Mouse (Mus musculus) ovary, postnatal 14 days (tissue): Measurements from ENCODE around the gene F5.
"Not testable (repeated sequence)": the region's sequence is repeated elsewhere in the genome, so short reads cannot be mapped to it uniquely, and the experiment has no call there.

Experiments
- DNase-seq: peaks from one replicate; pipeline ENCODE4 v3.0.0; 2022; ENCODE audit warnings: low spot score

F5 gene

DNA sequence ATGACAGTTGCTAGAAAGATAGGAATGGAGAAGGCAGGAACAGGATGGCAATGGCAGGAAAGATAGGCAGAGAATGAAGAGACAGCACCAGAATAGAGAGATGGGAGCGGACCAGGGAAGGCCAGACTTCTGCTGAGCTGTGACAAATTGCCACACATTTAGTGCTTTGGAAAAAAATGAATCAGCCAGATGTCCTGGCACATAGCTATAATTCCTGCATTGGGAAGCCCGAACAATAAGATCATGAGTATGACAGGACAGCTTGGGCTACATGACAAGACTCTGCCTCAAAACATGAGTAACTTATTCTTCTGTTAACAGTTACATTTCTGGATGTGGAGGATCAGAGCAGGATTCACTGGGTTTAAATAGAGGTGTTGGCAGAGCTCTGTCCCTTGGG lies 8.1 kb downstream of the F5 start:
- no peak for DNase-seq

DNA sequence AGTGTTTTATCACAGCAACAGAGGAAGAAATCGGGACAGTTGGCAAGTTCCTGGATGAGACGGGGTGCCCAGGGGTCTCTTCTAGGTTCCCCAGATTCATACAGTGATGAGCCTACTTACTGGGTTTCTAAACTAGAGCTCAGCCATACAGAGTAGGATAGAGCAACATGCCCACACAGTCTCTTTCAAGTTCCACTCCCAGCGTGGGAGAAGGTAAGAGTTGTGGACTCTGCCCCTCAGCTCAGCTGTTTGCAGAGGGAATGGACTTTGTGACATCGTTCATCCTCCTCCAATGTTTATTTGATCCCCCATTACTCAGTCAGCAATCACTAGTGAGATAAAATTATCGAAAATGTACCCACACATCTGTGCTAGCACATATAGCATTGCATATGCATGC lies 11.1 kb downstream of the F5 start:
- DNase-seq, result no peak

DNA sequence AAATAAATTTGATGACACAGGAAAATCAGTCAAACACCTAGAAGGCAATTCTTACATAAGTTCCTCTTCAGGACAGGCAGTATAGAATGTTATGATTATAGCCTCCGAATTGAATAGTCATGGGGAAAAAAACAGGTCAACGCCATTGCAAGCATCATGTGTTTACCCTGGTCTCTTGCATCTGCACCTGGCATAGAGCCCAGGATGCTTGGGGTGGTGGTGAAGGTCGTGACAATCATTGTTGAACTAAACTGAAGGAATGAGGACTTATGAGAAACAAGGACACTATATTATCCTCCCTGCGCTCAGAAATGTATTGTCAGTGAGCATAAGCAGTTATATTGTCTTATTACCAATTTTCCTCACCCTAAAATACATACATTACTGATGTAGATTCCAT lies 17.2 kb downstream of the F5 start:
- no peak for DNase-seq

DNA sequence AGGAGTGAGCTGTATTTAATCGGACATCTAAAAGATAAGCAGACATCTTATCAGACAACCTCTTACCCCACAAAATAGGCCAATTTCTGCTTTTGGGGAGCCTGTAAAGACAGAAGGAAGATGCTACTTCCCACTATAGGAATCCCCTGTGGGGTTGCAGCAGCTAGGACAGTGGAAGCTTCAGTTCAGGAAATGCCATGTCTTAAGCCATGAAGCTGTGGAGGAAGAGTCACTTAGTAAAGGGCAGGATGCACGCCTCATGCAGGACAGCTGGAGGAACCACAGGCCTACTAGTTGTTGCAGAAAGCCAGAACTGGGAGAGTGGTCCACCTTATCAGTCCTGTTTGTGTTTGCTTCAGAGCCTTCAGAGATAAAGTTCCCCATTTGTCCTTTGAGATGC lies 18.8 kb downstream of the F5 start:
- DNase-seq, result no peak

DNA sequence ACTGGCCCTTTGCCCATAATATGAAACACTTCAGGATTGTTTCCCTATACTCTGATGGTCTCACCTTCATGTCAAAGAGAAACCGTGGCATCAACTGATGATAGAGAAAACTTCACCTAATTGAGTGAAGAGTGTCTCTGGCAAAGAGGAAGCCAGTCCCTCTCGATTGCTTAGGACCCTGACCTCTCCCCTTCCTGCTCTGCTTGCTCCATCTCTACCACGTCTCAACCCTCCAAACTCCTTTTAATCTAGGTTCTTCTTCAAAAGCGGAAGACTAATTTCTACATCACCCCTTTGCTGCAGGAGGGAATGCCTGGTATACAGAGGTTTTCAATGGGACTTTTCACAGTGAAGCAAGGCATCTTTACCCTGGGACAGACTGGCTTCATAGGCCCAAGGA lies 21.5 kb downstream of the F5 start:
- no peak for DNase-seq

DNA sequence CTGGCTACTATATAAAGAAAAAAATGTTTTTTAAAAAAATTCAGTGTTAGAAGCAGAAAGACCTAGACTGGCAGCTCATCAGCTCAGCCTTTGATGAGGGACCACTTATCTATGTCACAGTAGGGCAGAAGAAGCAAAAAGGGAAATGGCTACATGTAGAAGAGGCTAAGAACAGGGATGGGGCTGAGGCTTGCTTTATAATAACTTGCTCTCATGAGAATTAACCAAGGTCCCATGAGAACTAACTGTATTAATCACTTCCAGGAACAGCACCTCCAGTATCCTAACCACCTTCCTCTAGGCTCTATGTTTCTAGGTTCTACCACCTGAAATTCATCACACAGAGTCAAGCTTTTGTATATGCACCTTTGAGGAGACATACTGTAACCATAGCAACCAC lies 25.2 kb downstream of the F5 start:
- no peak for DNase-seq

DNA sequence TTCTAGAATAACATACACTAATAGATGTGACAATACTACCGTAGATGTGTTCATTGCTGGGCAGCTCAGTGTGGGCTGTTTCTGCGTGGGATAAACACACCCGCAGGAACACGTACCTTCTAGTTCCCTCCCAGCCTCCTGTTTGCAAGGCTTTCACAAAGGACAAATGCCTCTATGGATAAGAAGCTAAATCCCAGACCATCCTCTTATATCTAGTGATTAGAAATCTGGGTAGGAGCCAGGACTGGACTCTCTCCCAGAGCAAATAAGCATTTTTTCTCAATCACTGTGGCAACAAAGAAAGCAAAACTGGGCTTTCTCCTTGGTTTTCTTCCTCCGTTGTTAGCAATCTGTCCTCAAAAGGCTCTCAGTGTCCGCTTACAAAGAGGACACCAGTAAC lies 26.8 kb downstream of the F5 start:
- no peak for DNase-seq

DNA sequence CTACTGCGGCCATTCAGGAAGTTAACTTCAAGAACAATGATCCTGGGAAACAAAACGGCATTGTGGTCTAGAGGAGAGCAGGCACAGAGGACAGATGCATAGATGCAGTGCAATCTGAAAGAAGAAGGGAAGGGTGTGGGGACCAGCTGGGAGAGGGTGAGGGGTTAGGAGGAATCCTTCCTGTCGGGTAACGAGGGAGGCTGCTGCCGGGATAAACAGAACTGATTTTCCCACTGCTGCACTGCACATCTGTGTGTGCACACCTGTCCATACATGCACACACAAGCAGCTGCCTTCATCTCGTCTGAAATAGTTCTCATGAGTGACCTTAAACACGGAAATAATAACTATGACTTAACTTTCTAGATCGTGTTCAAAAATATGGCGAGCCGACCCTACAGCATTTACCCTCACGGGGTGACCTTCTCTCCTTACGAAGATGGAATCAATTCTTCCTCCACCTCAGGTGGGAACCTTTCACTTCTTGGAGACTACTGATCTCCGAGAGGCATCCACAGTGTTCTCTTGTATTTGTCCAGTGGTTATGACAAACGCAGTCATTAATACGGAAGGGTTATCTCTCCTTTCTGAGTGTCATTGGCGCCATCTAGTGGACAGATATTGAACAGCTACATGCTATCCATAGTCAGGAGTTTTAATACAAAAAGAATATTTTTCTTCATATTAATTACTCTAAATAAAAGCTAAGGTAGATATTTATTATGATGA lies 32.7 kb downstream of the F5 start:
- DNase-seq, result peak; percentile 76

DNA sequence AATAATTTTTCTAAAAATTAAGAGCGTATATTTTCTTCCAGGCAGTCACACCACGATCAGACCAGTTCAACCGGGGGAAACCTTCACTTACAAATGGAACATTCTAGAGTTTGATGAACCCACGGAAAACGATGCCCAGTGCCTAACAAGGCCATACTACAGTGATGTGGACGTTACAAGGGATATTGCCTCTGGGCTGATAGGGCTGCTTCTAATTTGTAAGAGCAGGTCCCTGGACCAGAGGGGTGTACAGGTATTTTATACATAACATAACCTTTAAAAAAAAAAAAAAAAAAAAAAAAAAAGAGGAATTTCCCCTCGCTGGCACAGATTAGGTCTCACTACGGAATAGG lies 33.2 kb downstream of the F5 start:
- DNase-seq, result no peak

DNA sequence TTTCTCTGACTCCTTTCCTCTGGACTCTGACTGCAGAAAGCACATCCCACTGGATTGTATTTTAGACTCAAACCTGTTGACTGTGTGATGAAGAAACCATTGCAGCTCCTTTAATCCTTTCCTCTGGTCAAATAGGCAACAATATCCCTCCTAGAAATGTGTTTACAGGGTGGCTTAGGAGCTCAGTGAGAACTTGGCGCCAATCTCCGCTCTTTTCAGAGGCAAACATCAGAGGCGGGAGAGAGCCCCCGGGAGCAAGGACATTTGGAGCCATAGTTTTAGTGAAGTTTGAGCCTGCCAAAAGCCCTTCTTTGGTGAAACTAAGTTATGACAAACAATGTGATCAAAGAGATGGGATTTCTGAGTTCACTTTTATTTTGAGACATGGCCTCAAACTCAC lies 33.7 kb downstream of the F5 start:
- DNase-seq, result no peak

DNA sequence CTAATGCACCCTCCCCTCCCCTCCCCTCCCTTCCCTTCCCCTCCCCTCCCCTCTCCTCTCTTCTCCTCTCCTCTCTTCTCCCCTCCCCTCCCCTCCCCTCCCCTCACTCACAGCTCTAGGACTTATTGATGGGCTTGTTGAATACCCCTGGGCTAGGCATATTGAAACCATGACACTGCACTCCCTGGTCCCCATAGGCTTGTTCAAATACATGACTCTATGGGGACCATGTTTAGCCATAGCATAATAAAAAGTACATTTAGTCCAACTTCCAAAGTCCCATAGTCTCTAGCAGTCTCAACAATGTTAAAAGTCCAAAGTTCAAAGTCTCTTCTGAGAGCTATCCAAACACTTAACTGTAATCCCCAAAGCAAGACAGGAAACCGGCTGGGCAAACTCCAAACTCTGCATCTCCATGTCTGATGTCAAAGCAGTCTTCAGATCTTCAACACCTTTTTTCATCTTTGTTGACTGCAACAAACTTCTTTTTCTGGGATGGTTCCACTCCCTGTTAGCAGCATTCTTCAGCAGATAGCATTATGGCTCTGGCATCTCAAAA lies 35.4 kb downstream of the F5 start:
- DNase-seq, result no peak

DNA sequence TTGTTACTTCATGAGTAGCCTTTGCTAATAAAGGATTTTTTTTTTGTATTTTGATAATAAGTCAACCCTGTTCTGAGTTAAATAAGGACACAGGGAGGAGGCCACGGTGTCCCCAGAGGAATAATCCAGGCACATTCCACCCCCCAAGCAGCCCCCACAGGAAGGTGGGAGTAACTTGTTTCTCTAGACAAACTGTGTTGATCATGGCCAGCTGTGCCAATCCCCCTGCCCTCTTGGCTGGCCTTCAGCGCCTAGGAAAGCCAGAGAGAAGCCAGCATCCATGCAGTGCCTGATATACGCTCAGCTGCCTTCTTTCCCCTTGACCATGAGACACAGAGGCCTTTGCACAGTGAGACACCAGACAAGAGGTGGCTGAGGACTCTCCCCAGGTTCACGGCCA lies 47.9 kb downstream of the F5 start:
- no peak for DNase-seq

DNA sequence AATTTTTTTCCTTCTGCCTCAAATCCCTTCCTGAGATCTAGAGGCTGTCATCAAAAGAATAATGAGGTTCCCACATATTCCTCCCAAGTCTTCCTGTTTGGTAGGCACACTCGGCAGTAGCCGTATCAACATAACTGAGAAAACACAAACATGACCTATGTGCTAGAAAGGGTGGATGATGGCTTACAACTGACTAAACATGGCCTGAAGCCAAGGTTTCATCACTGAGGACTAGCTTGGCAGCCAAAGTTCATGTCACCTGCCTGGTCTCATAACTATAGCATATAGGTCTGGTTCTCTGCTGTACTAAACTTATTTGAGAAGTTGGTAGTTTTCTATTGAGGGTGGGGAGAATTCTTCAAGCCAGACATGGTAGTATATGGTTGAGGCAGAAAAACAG lies 56.8 kb downstream of the F5 start:
- DNase-seq, result no peak

DNA sequence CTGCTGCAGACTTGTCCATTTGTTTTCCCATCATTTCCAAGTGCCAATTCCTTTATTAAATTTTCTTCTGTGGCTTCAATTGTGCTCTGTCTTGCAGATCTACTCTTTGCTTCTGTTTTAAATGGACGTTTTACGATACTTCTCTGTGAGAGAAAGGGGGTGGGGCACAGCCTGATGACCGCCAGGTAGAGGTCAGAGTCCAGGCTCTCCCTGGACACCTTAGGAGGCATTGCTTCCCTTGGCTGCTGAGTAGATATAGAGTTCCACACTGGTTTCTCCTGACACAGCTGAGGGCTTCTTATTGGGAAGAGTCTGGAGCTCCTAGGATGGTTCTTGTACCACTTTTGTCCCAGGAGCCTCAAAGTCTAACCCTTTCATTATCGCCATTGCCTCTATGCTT lies 59.3 kb downstream of the F5 start:
- no peak for DNase-seq

DNA sequence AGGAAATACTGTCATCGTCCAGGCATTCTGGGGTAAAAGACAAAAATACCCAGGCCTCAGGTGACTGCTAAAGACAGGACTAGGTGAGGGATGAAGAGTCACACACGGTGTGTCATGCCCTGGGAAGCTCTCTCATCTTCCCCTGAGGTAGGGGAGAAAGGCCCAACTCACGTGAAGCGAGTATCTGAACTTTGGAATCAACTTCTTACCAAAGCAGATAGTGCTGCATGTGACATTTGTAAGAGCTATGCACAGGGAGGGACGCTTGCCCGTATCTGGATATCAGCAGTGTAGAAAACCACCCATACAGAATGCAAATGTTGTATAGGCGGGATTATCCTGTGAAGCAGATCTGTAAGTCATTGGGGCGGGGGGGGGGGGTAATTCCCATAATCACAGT lies 61.0 kb downstream of the F5 start:
- DNase-seq, result no peak

DNA sequence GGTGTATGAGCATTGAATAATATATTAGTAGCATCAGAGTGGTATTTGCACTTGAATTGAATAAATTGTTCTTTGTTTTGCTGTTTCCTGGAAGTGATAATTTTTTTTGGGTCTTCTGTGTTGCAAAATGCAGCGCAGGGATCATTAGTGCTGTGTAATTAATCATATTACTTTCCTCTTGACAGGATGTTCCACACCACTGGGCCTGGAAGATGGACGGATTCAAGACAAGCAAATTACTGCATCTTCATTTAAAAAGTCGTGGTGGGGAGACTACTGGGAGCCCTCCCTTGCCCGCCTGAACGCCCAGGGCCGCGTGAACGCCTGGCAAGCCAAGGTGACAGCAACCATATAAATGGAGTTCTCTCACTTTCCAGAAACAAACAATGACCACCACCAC lies 62.6 kb downstream of the F5 start:
- no peak for DNase-seq

DNA sequence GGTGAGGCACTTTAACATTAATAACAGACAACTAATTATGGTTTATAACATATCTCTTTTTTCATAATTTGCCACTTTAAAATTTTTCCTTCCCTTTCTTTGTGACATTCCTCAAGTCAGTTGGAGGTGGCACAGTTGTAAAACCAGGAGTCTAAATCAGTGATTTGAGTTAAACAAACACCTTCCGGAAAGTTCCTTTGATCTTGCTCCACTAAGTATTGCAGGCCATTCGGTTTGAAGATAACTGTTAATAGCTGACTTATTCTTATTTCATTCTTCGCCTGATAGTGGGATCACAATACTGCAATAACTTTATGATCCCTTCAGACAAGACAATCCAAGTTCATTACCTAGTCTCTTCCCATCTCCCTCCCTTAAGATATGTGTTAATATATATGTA lies 63.5 kb downstream of the F5 start:
- DNase-seq, result no peak

DNA sequence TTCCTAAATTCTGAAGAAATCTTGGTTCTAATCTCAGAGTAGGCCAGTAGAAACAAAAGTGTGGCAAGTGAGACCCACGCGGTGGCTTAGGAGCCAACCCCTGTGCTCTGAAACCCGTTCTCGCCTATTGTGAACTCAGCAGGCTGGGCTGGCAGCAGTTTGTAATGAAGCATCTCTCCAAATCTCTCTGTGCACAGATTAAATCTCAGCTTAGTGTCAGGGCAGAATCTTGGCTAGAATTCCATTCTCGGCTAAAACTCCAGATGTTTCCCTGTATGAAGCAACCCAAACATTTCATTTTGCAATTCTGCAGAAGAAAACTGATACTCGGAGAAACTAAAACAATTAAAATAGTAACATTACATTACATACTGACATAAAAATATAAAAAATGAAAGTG lies 63.9 kb downstream of the F5 start:
- DNase-seq, result no peak

DNA sequence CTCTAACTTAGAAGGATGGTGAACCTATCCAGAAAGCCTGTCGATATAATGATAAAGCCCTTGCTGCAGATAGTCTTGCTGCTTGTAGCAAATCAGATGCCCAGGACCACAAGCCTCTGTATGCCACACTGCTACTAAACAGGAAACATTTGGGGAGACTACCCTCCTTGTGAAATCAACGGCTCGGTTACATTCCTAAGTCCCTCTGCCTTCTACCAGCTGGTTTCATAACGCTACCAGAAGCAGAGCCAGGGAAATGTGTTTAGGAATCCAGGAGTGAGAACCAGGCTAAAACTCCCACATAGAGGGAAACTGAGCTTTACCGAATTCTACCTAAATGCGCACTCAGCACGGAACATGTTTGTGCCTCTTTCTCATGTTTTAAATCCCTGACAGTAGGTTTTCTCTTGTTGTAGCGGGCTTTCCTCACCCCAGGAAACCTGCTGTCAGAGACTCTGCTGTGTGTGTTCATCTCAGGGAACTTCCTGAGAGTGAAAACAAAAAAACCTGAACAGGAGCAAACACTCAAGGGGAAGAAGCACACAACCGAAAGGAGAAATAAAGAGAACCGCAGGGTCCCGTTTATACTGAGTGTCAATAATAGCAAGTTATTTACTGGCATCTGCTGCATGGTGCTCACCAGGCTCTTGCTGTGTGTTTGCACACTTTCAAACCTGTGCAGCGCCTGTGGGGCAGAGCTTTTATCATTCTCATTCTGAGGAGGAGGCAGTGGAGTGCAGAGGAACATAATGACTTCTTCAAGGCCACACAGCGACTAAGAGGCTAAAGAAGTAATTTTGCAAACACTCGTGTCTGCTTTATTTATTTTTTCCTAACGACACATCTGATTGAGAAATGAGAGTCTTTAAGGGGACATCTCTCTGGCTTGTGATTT lies 66.4 kb downstream of the F5 start:
- no peak for DNase-seq

DNA sequence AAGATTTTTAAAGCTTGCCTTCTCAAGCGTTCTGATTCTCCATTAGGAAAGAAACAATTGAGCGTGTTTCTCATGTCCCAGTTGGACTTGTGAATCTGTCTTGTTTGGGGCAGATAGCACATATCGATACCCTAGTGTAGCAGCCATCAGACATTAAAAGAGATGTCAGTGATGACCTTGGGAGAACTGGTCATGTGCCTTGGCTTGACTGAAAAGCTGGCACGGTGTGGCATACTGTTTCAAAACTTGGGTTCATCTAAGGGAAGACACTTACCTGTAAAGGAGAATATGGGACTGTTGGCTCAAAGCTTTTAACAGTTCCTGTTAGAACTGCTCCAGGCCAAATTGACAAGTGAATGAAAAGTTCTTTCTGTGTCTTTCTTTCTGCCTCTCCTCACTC lies 68.6 kb downstream of the F5 start:
- no peak for DNase-seq

DNA sequence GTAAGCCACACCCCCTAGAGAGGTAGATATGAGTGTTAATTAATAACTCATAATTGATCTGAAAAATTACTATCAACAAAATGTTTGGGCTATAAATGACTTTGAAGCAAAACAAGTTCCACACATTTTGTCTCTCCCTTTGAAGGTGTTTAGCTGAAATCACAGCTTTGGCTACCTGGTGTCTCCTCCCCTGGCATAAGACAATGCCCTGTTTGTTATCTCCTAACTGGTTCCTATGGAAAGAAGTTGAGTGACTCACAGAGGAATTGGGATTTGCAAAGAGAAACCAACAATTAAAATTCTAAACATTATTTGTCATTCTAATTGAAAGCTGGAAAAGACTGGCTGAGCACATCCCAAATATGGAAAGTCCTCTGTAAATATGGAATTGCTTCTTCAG lies 71.5 kb downstream of the F5 start:
- no peak for DNase-seq

DNA sequence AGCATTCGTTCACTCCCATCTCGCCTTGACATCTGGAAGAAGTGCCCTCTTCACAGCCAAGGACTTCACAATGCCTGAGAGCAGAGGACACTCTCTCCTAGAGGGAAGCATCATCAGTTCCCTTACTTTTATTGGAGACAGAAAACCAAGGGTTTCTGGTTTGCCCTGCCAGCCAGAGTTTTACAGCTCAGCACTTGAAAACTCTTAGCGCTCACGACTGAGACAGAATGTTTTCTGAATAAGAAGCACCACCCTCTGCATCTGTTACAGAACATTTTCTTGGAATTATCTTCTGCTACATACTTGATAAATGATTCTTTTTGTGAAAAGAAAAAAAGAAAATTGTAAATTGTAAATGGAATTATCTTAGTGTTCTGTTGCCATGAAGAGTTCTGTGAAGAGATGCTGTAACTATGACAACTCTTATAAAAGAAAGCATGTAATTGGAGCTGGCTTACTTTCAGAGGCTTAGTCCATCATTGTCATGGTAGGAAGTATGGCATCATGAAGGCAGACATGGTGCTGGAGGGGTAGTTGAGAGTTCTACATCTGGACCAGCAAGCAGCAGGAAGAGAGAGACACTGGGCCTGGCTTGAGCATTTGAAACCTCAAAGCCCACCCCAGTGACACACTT lies 80.4 kb downstream of the F5 start:
- DNase-seq, result not testable (repeated sequence)

DNA sequence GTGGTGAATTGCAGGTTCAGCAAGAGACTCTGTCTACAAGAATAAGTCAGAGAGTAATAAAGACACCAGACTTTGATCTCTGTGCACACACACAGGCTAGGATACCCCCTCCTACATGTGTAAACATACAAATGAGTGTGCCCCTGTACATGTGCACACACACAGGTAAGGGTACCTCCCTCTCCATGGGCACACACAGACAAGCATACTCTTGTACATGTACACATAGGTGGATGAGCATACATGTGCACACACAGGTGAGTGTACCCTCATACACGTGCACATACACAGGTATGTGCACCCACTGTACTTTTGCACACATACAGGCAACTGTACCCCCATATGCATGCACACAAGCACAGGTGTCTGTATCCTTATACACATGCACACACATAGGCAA lies 81.8 kb downstream of the F5 start:
- no peak for DNase-seq
